Mouse (Mus musculus): ENCODE measurements around the gene Golph3. TPM values are rescaled to one million over a fixed set of nuclear protein-coding genes. Genes with fewer than 3 reads are reported as not detected.

The Golph3 gene
- polyA plus RNA-seq, 1 experiment from 2014 or later, result 84.7 TPM

- Histone ChIP-seq H3K9me3 (ENCODE audit: low read length) (no peaks in the 10 kb centered on the region), H3K27ac (ENCODE audit: low read length) (no peak overlapping the region), H3K4me1 (ENCODE audit: insufficient read depth, low read length) (no peaks in the 10 kb centered on the region), H3K4me2 (replicated peaks; ENCODE audit: low read depth, low read length) (no peak overlapping the region), H3K9ac (replicated peaks; ENCODE audit: low read length) (no peak overlapping the region), H3K36me3 (ENCODE audit: insufficient read depth, low read length) (peaks cover 14% of the 10 kb centered on the region), H3K27me3 (ENCODE audit: insufficient read depth, low read length) (no peaks in the 10 kb centered on the region), H3K4me3 (ENCODE audit: low read length) (no peak overlapping the region)
- WGBS, result 72% methylated on average over 6 of the region's 6 CpGs
- ATAC-seq (ENCODE audit: low FRiP score, low TSS enrichment), result no peak
Measured at GRCm38 (mm10) chr15:12397032-12397431, 75.8 kb downstream of the Golph3 start.

Other genes with a start within 250 kb of the Golph3 start
- gene Zfr, start 203.6 kb upstream of the Golph3 start, polyA plus RNA-seq (2015; fragmentation: Nextera tagmentation; extraction: Ambion mirVana), result 101 and 108 TPM in 2 replicates
- 22.5 and 25.0 TPM in 2 replicates for gene Mtmr12, start 116.4 kb upstream of the Golph3 start, polyA plus RNA-seq (2015; fragmentation: Nextera tagmentation; extraction: Ambion mirVana)
- gene 1810049J17Rik, start 449 bp downstream of the Golph3 start, polyA plus RNA-seq (2015; fragmentation: Nextera tagmentation; extraction: Ambion mirVana), result 0.71 and 0.72 TPM in 2 replicates

All from kidney, embryonic 16.5 days (tissue).